Mouse (Mus musculus) small intestine, adult 2 months (tissue): Measurements from ENCODE around the gene Nrip1.
A peak's percentile ranks its signal among the peaks of the same experiment; 100 is the strongest.

Experiments used
- CTCF ChIP-seq: fragments of 200-500 bp; IDR thresholded peaks from 2 replicates; pipeline ENCODE4 v1.5.1; 2012; ENCODE audit warnings: low read depth, mild to moderate bottlenecking, control low read depth, inconsistent platforms, low read length, moderate library complexity, mixed read lengths; ENCODE audit not compliant: insufficient replicate concordance, insufficient read length; ENCODE audit errors: extremely low read depth
- POLR2A ChIP-seq: fragments of 200-500 bp; IDR thresholded peaks from 2 replicates; pipeline ENCODE4 v1.6.1; 2012; ENCODE audit warnings: low read depth, mild to moderate bottlenecking, control low read depth, inconsistent platforms, low read length, moderate library complexity

GRCm38 (mm10) chr16:76372941-76373561, 576 bp downstream of the Nrip1 start:
- TF ChIP-seq CTCF (peak; percentile 53; the same call in 1 of the 2 replicates), POLR2A (peak; percentile 96)
